Mouse (Mus musculus): ENCODE results near the gene Pxt1. TPM values are rescaled to one million over a fixed set of nuclear protein-coding genes. Genes with fewer than 3 reads are reported as not detected.

Pxt1 gene
- polyA plus RNA-seq, 1 experiment from 2014 or later, result not detected

DNA sequence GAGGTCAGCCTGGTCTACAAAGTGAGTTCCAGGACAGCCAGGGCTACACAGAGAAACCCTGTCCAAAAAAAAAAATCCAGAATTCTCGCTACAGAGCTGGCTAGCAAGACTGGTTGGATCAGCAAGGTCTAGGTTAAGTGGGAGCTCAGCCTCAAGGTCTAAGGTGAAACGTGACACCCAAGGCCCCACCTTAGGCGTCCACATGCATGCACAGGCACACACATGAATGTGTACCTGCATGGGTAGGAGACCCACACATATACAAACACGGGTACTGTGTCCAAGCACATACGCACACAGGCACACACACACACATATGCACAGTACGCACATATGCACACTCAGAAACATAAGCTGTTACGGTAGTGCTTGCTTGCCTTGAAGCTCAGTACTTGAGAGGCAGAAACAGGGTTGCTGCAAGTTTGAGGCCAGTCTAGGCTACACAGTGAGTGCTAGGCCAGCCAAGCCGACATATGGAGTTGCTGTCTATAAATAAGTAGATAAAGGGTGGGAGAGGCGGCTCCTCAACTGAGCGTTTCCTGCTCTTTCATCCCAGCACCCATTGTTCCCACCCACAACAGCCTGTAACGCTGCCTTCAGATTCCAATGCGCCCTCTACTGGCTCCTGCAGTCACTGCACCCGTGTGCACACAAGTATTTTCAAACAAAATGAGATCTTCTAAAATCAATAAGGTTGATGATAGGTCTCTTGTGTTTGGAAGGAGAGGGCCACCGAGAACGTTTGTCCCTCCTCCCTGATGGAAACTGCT is 16.6 kb downstream of the Pxt1 start:
- ATAC-seq (ENCODE audit: insufficient number of reproducible peaks, insufficient read depth, low FRiP score, low TSS enrichment), result no peak
- Histone ChIP-seq H3K4me2 (replicated peaks) (no peak overlapping the region), H3K9me3 (no peaks in the 10 kb centered on the region), H3K4me1 (peaks cover 13% of the 10 kb centered on the region), H3K36me3 (no peaks in the 10 kb centered on the region), H3K4me3 (no peak overlapping the region), H3K27ac (no peak overlapping the region), H3K9ac (no peak overlapping the region), H3K27me3 (no peaks in the 10 kb centered on the region)
- WGBS, result 50% methylated on average over 15 of the region's 15 CpGs

DNA sequence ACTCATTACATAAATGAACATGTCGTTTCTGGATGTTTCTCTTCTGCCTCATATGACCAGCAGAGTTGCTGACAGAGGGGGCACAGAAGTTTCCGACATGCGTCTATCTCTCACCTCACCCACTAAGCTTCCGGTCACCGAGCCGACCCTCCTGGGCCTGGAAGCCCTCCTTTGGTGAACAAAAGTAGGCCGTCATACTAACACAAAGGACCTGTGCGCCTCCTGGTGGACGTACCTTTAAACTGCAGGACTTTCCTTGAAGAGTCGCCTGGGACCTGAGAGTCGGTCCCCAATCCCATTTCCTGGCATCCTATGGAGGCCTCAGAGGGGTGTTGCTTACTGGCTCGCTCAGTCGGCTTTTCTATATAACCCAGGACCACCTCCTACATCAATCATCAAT is 17.3 kb downstream of the Pxt1 start:
- Histone ChIP-seq H3K27me3 (no peaks in the 10 kb centered on the region), H3K9me3 (no peaks in the 10 kb centered on the region), H3K36me3 (no peaks in the 10 kb centered on the region), H3K27ac (no peak overlapping the region), H3K4me1 (peaks cover 13% of the 10 kb centered on the region), H3K9ac (no peak overlapping the region), H3K4me2 (replicated peaks) (no peak overlapping the region), H3K4me3 (no peak overlapping the region)
- ATAC-seq (ENCODE audit: insufficient number of reproducible peaks, insufficient read depth, low FRiP score, low TSS enrichment), result no peak
- 17% methylated on average over 13 of the region's 13 CpGs for WGBS

DNA sequence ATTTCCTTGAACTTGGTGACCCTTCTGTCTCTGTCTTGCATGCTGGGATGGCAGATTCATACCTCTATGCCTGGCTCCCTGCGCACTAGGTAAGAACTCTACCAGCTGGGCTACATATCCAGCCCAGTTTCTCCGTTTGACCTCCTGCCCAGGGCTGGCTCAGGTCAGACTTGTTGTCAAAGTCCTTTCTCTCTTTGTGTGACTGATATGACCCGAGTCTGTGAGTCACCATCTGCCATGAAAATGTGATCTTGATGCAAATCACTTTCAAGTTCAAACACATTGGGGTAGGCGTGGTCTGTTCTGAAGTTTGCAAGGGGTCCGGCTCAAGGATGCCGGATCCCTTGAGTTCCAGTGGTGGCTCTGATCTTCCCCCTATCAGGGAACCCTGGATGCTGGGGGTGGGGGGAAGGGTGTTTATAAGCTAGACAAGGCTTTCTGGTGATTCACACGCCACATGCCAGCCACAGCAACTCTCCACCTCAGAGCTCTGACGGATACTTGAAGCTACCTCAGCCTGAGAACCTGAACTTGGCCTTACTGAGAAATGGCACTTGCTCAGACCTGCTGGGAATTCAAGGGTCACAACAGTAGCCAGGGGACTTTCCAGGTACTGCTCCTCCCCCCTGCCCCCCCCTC is 18.6 kb downstream of the Pxt1 start:
- no peak overlapping the region for H3K4me3 ChIP-seq
- H3K4me1 ChIP-seq, result peaks cover 4% of the 10 kb centered on the region
- no peaks in the 10 kb centered on the region for H3K36me3 ChIP-seq
- no peaks in the 10 kb centered on the region for H3K27me3 ChIP-seq
- no peak overlapping the region for H3K27ac ChIP-seq
- 81% methylated on average over 8 of the region's 8 CpGs for WGBS
- H3K9ac ChIP-seq, result no peak overlapping the region
- no peaks in the 10 kb centered on the region for H3K9me3 ChIP-seq
- H3K4me2 ChIP-seq (replicated peaks), result no peak overlapping the region
- no peak for ATAC-seq (ENCODE audit: insufficient number of reproducible peaks, insufficient read depth, low FRiP score, low TSS enrichment)

DNA sequence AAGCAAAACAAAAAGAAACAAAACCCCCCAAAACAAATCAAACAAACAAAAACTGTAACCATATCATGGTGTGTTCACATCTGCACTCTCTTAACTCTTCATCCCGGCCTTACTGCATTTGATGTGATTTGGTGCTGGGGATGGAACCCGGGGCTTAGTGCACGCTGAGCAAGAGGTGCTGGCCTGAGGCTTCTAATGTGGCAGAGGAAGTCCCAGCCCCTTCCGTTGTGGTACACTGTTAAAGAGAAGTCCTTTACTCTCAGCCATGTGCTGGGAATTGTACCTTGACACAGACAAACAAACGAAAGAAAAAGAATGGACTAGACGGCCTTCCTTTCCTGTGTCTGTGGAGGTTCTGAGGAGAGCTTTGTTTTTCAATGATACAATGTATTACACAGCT is 21.5 kb downstream of the Pxt1 start:
- Histone ChIP-seq H3K27me3 (no peaks in the 10 kb centered on the region), H3K4me3 (no peak overlapping the region), H3K27ac (no peak overlapping the region), H3K4me2 (replicated peaks) (no peak overlapping the region), H3K9me3 (no peaks in the 10 kb centered on the region), H3K36me3 (no peaks in the 10 kb centered on the region), H3K9ac (no peak overlapping the region), H3K4me1 (0 out of 2 replicates have a peak, but pooled peaks cover 3% of the 10 kb centered on the region)
- no peak for ATAC-seq (ENCODE audit: insufficient number of reproducible peaks, insufficient read depth, low FRiP score, low TSS enrichment)
- 62% methylated on average over 6 of the region's 6 CpGs for WGBS

DNA sequence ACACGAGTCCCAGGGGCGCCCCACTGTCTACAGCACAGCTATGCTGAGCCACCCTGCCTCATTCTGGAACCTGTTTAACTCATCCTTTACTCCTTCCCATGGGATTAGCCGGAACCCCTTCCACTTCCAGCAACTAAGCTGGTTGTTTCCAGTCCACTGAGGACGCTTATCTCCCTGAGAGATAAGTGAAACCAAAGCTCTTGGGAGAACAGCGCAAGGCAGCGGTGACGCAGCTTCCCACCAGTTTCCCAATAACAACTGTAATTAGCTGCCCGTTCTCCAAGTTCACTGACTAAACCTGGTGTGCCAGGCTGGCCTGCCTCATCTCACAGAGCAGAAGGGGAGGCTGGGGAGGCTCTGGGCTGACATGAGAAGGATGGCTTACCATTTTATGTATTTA is 22.6 kb downstream of the Pxt1 start:
- WGBS, result 75% methylated on average over 8 of the region's 8 CpGs
- Histone ChIP-seq H3K9me3 (no peaks in the 10 kb centered on the region), H3K27me3 (no peaks in the 10 kb centered on the region), H3K27ac (no peak overlapping the region), H3K4me2 (replicated peaks) (no peak overlapping the region), H3K9ac (no peak overlapping the region), H3K4me1 (0 out of 2 replicates have a peak, but pooled peaks cover 3% of the 10 kb centered on the region), H3K36me3 (no peaks in the 10 kb centered on the region), H3K4me3 (no peak overlapping the region)
- ATAC-seq (ENCODE audit: insufficient number of reproducible peaks, insufficient read depth, low FRiP score, low TSS enrichment), result no peak

DNA sequence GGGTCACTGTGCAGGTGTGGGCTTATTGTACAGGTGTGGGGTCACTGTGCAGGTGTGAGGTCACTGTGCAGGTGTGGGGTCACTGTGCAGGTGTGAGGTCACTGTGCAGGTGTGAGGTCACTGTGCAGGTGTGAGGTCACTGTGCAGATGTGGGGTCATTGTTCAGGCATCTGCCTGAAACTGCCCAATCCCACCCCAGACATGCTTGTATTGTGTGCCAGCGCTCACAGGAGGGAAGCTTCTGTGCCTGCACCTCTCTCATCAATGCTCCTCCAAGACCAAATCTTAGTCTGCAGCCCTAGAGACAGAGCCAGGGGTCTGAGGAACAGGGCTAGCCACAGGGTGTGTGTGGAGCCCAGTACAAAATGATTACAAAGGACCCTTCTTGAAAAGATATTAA is 27.1 kb downstream of the Pxt1 start:
- H3K9ac ChIP-seq, result no peak overlapping the region
- no peaks in the 10 kb centered on the region for H3K4me1 ChIP-seq
- WGBS, result 86% methylated on average over 1 of the region's 1 CpGs
- no peak overlapping the region for H3K4me3 ChIP-seq
- H3K27me3 ChIP-seq, result no peaks in the 10 kb centered on the region
- H3K27ac ChIP-seq, result no peak overlapping the region
- H3K9me3 ChIP-seq, result no peaks in the 10 kb centered on the region
- no peak for ATAC-seq (ENCODE audit: insufficient number of reproducible peaks, insufficient read depth, low FRiP score, low TSS enrichment)
- no peaks in the 10 kb centered on the region for H3K36me3 ChIP-seq
- no peak overlapping the region for H3K4me2 ChIP-seq (replicated peaks)

DNA sequence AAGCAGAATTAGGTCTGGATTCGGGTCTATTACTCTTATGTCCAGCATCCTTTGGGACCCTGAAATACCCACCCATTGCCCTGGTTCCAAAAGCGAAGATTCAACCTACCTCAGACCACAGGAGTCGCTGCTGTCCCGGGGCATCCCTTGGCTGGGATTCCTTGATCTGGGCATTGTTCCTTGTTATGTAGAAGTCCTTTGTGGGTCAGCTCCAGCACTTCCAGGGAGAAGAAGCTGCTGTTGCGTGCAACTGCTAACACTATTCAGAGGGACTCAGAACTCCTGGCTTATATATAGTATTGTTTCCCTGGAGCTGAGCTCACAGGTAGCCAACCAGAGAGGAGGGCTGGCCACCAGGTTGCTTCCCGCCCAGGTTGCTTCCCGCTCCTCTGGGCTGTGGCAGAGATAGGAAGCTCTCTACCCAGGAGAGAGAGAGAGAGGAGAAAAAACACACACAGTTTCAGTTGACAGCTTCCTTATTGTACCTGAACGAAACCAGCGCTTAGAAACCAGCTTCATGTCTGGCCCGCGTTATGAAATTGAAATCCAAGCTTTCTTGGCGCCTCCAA is 28.5 kb downstream of the Pxt1 start, which contains the start of gene 4930539E08Rik:
TSS of gene 4930539E08Rik (minus strand) at position 265 of the 569 bp plus-strand sequence.
- Histone ChIP-seq H3K4me1 (no peaks in the 10 kb centered on the region), H3K9ac (no peak within 1 kb of the TSS), H3K36me3 (no peaks in the 10 kb centered on the region), H3K4me2 (replicated peaks) (no peak within 1 kb of the TSS), H3K9me3 (no peaks in the 10 kb centered on the region), H3K27ac (no peak within 1 kb of the TSS), H3K27me3 (peaks cover 4% of the 10 kb centered on the region), H3K4me3 (no peak within 1 kb of the TSS)
- whole genome bisulfite sequencing, result 58% methylated on average over 12 of the region's 12 CpGs
- no peak for ATAC-seq (ENCODE audit: insufficient number of reproducible peaks, insufficient read depth, low FRiP score, low TSS enrichment)

DNA sequence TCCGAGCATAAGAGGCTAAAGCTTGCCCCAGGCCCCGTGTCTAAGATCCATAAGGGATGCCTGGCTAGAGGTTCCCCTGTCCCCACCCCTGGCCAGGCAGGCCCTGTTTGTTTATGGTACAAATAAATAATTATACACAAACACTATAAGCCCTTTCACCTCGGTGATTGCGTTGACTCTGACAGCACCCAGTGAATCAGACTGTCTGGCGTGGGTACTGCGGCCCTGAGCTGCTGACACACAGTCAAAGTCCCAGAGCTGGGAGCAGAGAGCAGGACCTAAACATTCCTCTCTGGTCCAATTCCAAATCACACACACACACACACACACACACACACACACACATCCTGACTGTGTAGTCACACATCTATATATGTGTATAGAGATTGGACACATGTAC is 29.7 kb downstream of the Pxt1 start:
- no peak overlapping the region for H3K9ac ChIP-seq
- no peak overlapping the region for H3K4me2 ChIP-seq (replicated peaks)
- no peak overlapping the region for H3K27ac ChIP-seq
- H3K4me3 ChIP-seq, result no peak overlapping the region
- H3K27me3 ChIP-seq, result peaks cover 16% of the 10 kb centered on the region
- WGBS, result 84% methylated on average over 6 of the region's 6 CpGs
- H3K4me1 ChIP-seq, result peaks cover 10% of the 10 kb centered on the region; the same call in 1 of the 2 replicates
- ATAC-seq (ENCODE audit: insufficient number of reproducible peaks, insufficient read depth, low FRiP score, low TSS enrichment), result no peak
- no peaks in the 10 kb centered on the region for H3K9me3 ChIP-seq
- H3K36me3 ChIP-seq, result no peaks in the 10 kb centered on the region

DNA sequence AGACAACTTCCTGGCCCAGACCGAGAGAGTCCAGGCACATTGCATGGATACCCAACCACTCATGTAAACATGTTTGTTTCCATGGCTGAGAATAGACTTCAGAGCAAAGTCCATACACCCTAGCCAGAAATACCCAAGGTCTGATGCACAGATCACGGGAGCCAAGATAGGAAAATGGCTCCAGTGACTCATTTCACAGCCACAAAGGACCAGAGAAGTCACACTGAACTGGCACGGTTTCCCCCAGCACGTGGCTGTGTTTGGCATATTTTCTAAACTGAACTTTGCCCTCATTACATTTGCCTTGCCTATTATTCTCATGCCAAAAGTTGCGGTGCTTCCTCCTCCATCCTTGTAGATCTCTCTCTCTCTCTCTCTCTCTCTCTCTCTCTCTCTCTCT is 30.4 kb downstream of the Pxt1 start:
- no peak for ATAC-seq (ENCODE audit: insufficient number of reproducible peaks, insufficient read depth, low FRiP score, low TSS enrichment)
- Histone ChIP-seq H3K4me1 (peaks cover 10% of the 10 kb centered on the region; the same call in 1 of the 2 replicates), H3K36me3 (no peaks in the 10 kb centered on the region), H3K4me3 (no peak overlapping the region), H3K9me3 (no peaks in the 10 kb centered on the region), H3K9ac (no peak overlapping the region), H3K27ac (no peak overlapping the region), H3K27me3 (peaks cover 22% of the 10 kb centered on the region), H3K4me2 (replicated peaks) (no peak overlapping the region)
- 78% methylated on average over 5 of the region's 5 CpGs for WGBS

DNA sequence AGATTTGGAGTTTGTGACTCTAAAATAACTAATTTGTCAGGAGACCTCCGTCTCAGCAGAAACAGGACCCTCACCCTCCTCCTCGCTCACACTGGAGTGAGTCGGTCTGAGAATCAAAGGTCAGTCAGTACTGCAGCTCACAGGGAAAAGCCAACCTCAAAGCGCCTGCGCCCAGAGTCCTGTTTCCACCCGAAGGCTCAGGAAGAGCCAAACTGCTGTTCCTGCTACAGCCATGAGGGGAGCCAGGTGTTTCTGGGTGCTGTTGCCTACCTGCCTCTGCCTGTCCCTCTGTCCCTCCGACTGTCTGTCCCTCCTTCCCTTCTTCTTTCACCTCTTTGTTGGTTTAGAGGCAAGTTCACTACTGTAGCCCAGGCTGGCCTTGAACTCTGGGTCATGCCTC is 33.5 kb downstream of the Pxt1 start:
- Histone ChIP-seq H3K27ac (no peak overlapping the region), H3K4me1 (peaks cover 13% of the 10 kb centered on the region), H3K27me3 (peaks cover 22% of the 10 kb centered on the region), H3K9ac (no peak overlapping the region), H3K9me3 (no peaks in the 10 kb centered on the region), H3K4me2 (replicated peaks) (0 out of 2 replicates have a peak overlapping the region, but pooled peaks have one; percentile 51), H3K4me3 (no peak overlapping the region), H3K36me3 (no peaks in the 10 kb centered on the region)
- WGBS, result 20% methylated on average over 7 of the region's 7 CpGs
- no peak for ATAC-seq (ENCODE audit: insufficient number of reproducible peaks, insufficient read depth, low FRiP score, low TSS enrichment)

DNA sequence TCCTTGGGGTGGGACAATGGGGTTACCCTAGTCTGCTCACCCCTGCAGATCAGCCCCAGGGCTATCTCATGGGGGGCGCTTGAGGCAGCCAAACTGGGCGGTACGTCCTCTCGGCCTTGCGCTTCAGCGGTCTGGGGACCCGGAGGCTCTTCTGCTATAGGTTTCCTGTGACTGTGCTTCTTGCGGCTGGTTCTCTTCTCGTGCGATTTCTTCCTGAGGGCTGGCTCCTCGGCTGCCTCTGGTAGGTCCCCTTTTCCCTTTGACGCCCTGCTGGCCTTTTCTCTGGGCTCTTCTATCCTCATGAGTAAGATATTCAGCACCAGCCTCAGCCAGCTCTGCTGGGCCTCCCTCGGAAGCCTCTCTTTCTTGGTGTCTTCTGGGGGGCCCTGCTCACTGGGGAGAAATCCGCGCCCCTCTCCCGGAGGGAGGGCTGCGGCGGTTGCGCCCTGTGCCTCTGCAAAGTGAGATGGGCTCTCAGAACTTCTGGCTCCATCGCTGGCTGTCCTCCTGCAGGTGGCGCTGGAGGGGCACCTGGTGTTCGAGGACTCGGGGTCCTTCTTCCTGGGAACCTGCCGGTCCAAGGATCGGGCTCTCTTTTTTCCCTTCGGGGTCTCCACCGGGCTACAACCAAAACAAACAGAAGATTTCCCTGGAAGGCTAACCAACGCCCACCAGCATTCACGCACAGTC is 34.2 kb downstream of the Pxt1 start:
- H3K4me1 ChIP-seq, result peaks cover 20% of the 10 kb centered on the region
- no peaks in the 10 kb centered on the region for H3K9me3 ChIP-seq
- no peak overlapping the region for H3K9ac ChIP-seq
- H3K36me3 ChIP-seq, result no peaks in the 10 kb centered on the region
- H3K4me2 ChIP-seq (replicated peaks), result peak overlapping the region; percentile 51
- no peak for ATAC-seq (ENCODE audit: insufficient number of reproducible peaks, insufficient read depth, low FRiP score, low TSS enrichment)
- H3K27ac ChIP-seq, result no peak overlapping the region
- 7% methylated on average over 29 of the region's 29 CpGs for WGBS
- H3K4me3 ChIP-seq, result peak overlapping the region; percentile 28
- H3K27me3 ChIP-seq, result peaks cover 22% of the 10 kb centered on the region
